Mouse (Mus musculus): ENCODE measurements at regions not wholly inside any gene's neighbourhood (a gene's known extent, or its start where the extent isn't known, plus 50 kb on each side); places are given as distances from the start of the nearest gene placed in this dataset.

GRCm38 (mm10) chr10:8032203-8032602, 76.2 kb upstream of the Tab2 start:
- TF ChIP-seq CTCF (IDR thresholded peaks at IDR 0.05; ENCODE audit: low read depth) (no peak), EP300 (optimal IDR thresholded peaks at IDR 0.05) (no peak)

Data from stomach, postnatal 0 days (tissue).